Mouse (Mus musculus) MEL (cell line): ENCODE data around the gene Fam219a. TPM values are rescaled to one million over a fixed set of nuclear protein-coding genes. Genes with fewer than 3 reads are reported as not detected.
A peak's percentile ranks its signal among the peaks of the same experiment; 100 is the strongest.

Experiments used
- DNase-seq: peaks from one replicate; pipeline ENCODE4 v3.0.0; 2011; ENCODE audit warnings: low read depth, low spot score
- H3K27ac ChIP-seq: 2 replicates; pipeline ENCODE4 v1.5.1; 2012; ENCODE audit warnings: low read depth, mild to moderate bottlenecking, control low read depth, low read length, moderate library complexity; ENCODE audit not compliant: control insufficient read depth
- H3K27me3 ChIP-seq, 2 experiments: fragments of 150-350 bp in 1 of 2; sonication (generic) in 1 of 2; 2 replicates each; pipeline ENCODE4 v1.6.1; 2012; ENCODE audit warnings: low read length in 2 of 2, mild to moderate bottlenecking in 2 of 2, improper control_type of control experiment in 1 of 2, moderate library complexity in 1 of 2; ENCODE audit not compliant: insufficient read depth in 2 of 2, control insufficient read depth in 1 of 2
- H3K36me3 ChIP-seq, 2 experiments: 2 replicates each; pipeline ENCODE4 v1.6.1; 2012 to 2014; ENCODE audit warnings: low read length in 2 of 2, improper control_type of control experiment in 1 of 2, inconsistent platforms in 1 of 2, mild to moderate bottlenecking in 1 of 2; ENCODE audit not compliant: insufficient read depth in 2 of 2, control insufficient read depth in 1 of 2
- H3K4me1 ChIP-seq, 2 experiments: fragments of 150-350 bp in 1 of 2; sonication (generic) in 1 of 2; 2 replicates each; pipeline ENCODE4 v1.6.1; 2012; ENCODE audit warnings: low read length in 2 of 2, improper control_type of control experiment in 1 of 2, mild to moderate bottlenecking in 1 of 2; ENCODE audit not compliant: insufficient read depth in 2 of 2, control insufficient read depth in 1 of 2
- H3K4me3 ChIP-seq, 2 experiments: fragments of 150-350 bp in 1 of 2; sonication (generic) in 1 of 2; 2 replicates each; pipeline ENCODE4 v1.5.1; 2012; ENCODE audit warnings: low read depth in 2 of 2, low read length in 2 of 2, mild to moderate bottlenecking in 2 of 2, moderate library complexity in 2 of 2, control low read depth in 1 of 2, improper control_type of control experiment in 1 of 2; ENCODE audit not compliant: control insufficient read depth in 1 of 2, insufficient read depth in 1 of 2
- H3K79me2 ChIP-seq: 2 replicates; pipeline ENCODE4 v1.6.1; 2012; ENCODE audit warnings: mild to moderate bottlenecking, low read length, moderate library complexity; ENCODE audit not compliant: control insufficient read depth, poor library complexity, insufficient read depth
- H3K9ac ChIP-seq: 2 replicates; pipeline ENCODE4 v1.6.1; 2012; ENCODE audit warnings: low read depth, mild to moderate bottlenecking, control low read depth, low read length, moderate library complexity; ENCODE audit not compliant: control insufficient read depth, poor library complexity, severe bottlenecking
- H3K9me3 ChIP-seq: fragments of 150-350 bp; sonication (generic); replicated peaks from 2 replicates; pipeline ENCODE4 v1.6.1; 2012; ENCODE audit warnings: mild to moderate bottlenecking, low read length, improper control_type of control experiment, moderate library complexity; ENCODE audit not compliant: insufficient read depth
- BHLHE40 ChIP-seq: IDR thresholded peaks from 2 replicates; pipeline ENCODE4 v1.6.1; 2012; ENCODE audit warnings: low read depth, mild to moderate bottlenecking, inconsistent platforms, low read length, improper control_type of control experiment, borderline replicate concordance
- CHD1 ChIP-seq: IDR thresholded peaks from 2 replicates; pipeline ENCODE4 v1.6.1; 2012; ENCODE audit warnings: low read depth, mild to moderate bottlenecking, inconsistent platforms, low read length, improper control_type of control experiment
- CHD2 ChIP-seq: IDR thresholded peaks from 2 replicates; pipeline ENCODE4 v1.6.1; 2011; ENCODE audit warnings: low read length, improper control_type of control experiment
- CTCF ChIP-seq, 3 experiments: IDR thresholded peaks in 2 of 3; conservative IDR thresholded peaks in 1 of 3; 2 replicates each; pipeline ENCODE4 v1.5.1; 2011 to 2012; ENCODE audit warnings: low read length in 3 of 3, low read depth in 2 of 3, mild to moderate bottlenecking in 2 of 3, improper control_type of control experiment in 1 of 3, inconsistent platforms in 1 of 3, mixed read lengths in 1 of 3, moderate library complexity in 1 of 3; ENCODE audit not compliant: control insufficient read depth in 1 of 3, insufficient read depth in 1 of 3, poor library complexity in 1 of 3, severe bottlenecking in 1 of 3
- E2F4 ChIP-seq: IDR thresholded peaks from 2 replicates; pipeline ENCODE4 v1.6.1; 2011; ENCODE audit warnings: low read depth, low read length, improper control_type of control experiment, borderline replicate concordance
- EP300 ChIP-seq, 2 experiments: IDR thresholded peaks; 2 replicates each; pipeline ENCODE4 v1.6.1; 2011; ENCODE audit warnings: improper control_type of control experiment in 2 of 2, low read length in 2 of 2, low read depth in 1 of 2, mild to moderate bottlenecking in 1 of 2
- ETS1 ChIP-seq: IDR thresholded peaks from 2 replicates; pipeline ENCODE4 v1.6.1; 2012; ENCODE audit warnings: low read depth, mild to moderate bottlenecking, inconsistent platforms, low read length, improper control_type of control experiment, moderate library complexity
- GABPA ChIP-seq: IDR thresholded peaks from 2 replicates; pipeline ENCODE4 v1.6.1; 2012; ENCODE audit warnings: low read depth, mild to moderate bottlenecking, inconsistent platforms, low read length, improper control_type of control experiment, moderate library complexity
- KAT2A ChIP-seq: conservative IDR thresholded peaks from 2 replicates; pipeline ENCODE4 v1.6.1; 2012; ENCODE audit warnings: low read depth, low read length, improper control_type of control experiment, inconsistent platforms
- MAZ ChIP-seq: IDR thresholded peaks from 2 replicates; pipeline ENCODE4 v1.6.1; 2012; ENCODE audit warnings: low read depth, mild to moderate bottlenecking, inconsistent platforms, low read length, improper control_type of control experiment
- MXI1 ChIP-seq: IDR thresholded peaks from 2 replicates; pipeline ENCODE4 v1.6.1; 2011; ENCODE audit warnings: mild to moderate bottlenecking, low read depth, low read length, improper control_type of control experiment
- MYB ChIP-seq: IDR thresholded peaks from 2 replicates; pipeline ENCODE4 v1.6.1; 2011; ENCODE audit warnings: mild to moderate bottlenecking, low read depth, low read length, improper control_type of control experiment
- MYC ChIP-seq: IDR thresholded peaks from 2 replicates; pipeline ENCODE4 v1.6.1; 2011; ENCODE audit warnings: low read depth, mild to moderate bottlenecking, low read length, improper control_type of control experiment, moderate library complexity
- POLR2AphosphoS2 ChIP-seq: IDR thresholded peaks from 2 replicates; pipeline ENCODE4 v1.6.1; 2011; ENCODE audit warnings: low read length, improper control_type of control experiment
- POLR2AphosphoS5 ChIP-seq: IDR thresholded peaks from 2 replicates; pipeline ENCODE4 v1.6.1; 2012; ENCODE audit warnings: low read depth, borderline replicate concordance, mild to moderate bottlenecking, inconsistent platforms, low read length, moderate library complexity, mixed read lengths
- RAD21 ChIP-seq: IDR thresholded peaks from 2 replicates; pipeline ENCODE4 v1.6.1; 2011; ENCODE audit warnings: mild to moderate bottlenecking, low read depth, low read length, improper control_type of control experiment
- RCOR1 ChIP-seq: IDR thresholded peaks from 2 replicates; pipeline ENCODE4 v1.6.1; 2012; ENCODE audit warnings: low read depth, mild to moderate bottlenecking, inconsistent platforms, low read length, improper control_type of control experiment
- SIN3A ChIP-seq: IDR thresholded peaks from 2 replicates; pipeline ENCODE4 v1.6.1; 2012; ENCODE audit warnings: low read length, improper control_type of control experiment, inconsistent platforms
- SMC3 ChIP-seq: IDR thresholded peaks from 2 replicates; pipeline ENCODE4 v1.6.1; 2011; ENCODE audit warnings: low read depth, low read length, improper control_type of control experiment
- TAL1 ChIP-seq: IDR thresholded peaks from 2 replicates; pipeline ENCODE4 v1.6.1; 2012; ENCODE audit warnings: mild to moderate bottlenecking, inconsistent platforms, low read length, moderate library complexity, mixed read lengths
- UBTF ChIP-seq: IDR thresholded peaks from 2 replicates; pipeline ENCODE4 v1.6.1; 2012; ENCODE audit warnings: low read depth, mild to moderate bottlenecking, inconsistent platforms, low read length, improper control_type of control experiment, moderate library complexity, borderline replicate concordance; ENCODE audit not compliant: insufficient read depth
- ZC3H11A ChIP-seq: IDR thresholded peaks from 2 replicates; pipeline ENCODE4 v1.6.1; 2012; ENCODE audit warnings: low read depth, mild to moderate bottlenecking, inconsistent platforms, low read length, improper control_type of control experiment
- ZKSCAN1 ChIP-seq: IDR thresholded peaks from 2 replicates; pipeline ENCODE4 v1.6.1; 2012; ENCODE audit warnings: low read depth, mild to moderate bottlenecking, inconsistent platforms, low read length, improper control_type of control experiment, moderate library complexity
- polyA plus RNA-seq, 2 experiments: library from polyadenylated mRNA; stranded (reverse) in 1 of 2; unstranded in 1 of 2; fragments of >175 nt in 1 of 2; fragments of >200 nt in 1 of 2; gene quantifications; 2 replicates each; pipeline versions ENCODE4 v1.2.1 to v1.2.4; 2012; ENCODE audit warnings: low replicate concordance in 2 of 2, low read depth in 1 of 2; ENCODE audit not compliant: insufficient read length in 2 of 2, insufficient read depth in 1 of 2, missing spikeins in 1 of 2
- total RNA-seq: library from RNA; depleted of rRNA; stranded (reverse); fragments of 300-350 nt; gene quantifications from 2 replicates; pipeline ENCODE4 v1.2.3, GENCODE M21; 2012

Fam219a gene
- total and polyA plus RNA-seq, 3 experiments, result 0.85 to 3.8 TPM; not detected in 1

DNA sequence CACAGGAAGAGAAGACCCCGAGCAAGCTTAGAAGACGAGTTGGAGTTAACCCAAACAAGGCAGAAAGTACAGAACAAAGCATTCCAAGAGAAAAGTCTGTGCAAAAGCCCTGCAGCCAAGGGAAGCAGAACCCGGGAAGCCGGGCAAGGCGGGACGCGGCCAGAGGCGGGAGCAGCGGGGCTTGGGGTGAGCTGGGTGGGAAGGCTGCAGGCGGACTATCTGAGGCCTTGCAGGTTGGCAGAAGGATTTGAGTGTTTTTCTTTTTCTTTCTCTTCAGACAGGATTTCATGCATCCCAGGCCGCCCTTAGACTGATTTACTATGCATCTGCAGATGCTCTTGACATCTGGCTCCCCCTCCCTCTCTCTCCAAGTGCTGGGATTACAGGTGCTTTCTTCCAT, 16.2 kb downstream of the Fam219a start:
- H3K36me3 ChIP-seq, result no peaks in the 10 kb centered on the region
- no peak overlapping the region for H3K4me3 ChIP-seq
- no peaks in the 10 kb centered on the region for H3K27me3 ChIP-seq
- no peaks in the 10 kb centered on the region for H3K4me1 ChIP-seq
- DNase-seq, result no peak
- no peak overlapping the region for H3K27ac ChIP-seq
- H3K9me3 ChIP-seq, result no peaks in the 10 kb centered on the region
- H3K79me2 ChIP-seq, result no peaks in the 10 kb centered on the region
- H3K9ac ChIP-seq, result no peak overlapping the region
- TF ChIP-seq RAD21 (no peak), GABPA (no peak), MYB (no peak), RCOR1 (no peak)

GRCm38 (mm10) chr4:41552529-41552928, 16.8 kb downstream of the Fam219a start:
- H3K27me3 ChIP-seq, result no peaks in the 10 kb centered on the region
- TF ChIP-seq EP300 (IDR thresholded peaks at IDR 0.05; ENCODE audit: low read depth in 1 of 2, low read length in 2 of 2), result no peak
- peak; percentile 72 to 81 (median 75) for TF ChIP-seq CTCF (IDR thresholded peaks at IDR 0.05 in 2 of 3, conservative IDR thresholded peaks at IDR 0.05 in 1 of 3; ENCODE audit: control insufficient read depth in 1 of 3, insufficient read depth in 1 of 3, low read depth in 2 of 3, low read length in 3 of 3, poor library complexity in 1 of 3, severe bottlenecking in 1 of 3)
- peak; percentile 80 for TF ChIP-seq RAD21
- TF ChIP-seq MYC, result no peak
- no peak for TF ChIP-seq CHD2
- no peak for TF ChIP-seq SIN3A
- TF ChIP-seq ZC3H11A, result peak; percentile 48; the same call in 1 of the 2 replicates
- no peak for TF ChIP-seq POLR2AphosphoS5
- TF ChIP-seq ETS1, result no peak
- TF ChIP-seq MXI1, result no peak
- no peak for TF ChIP-seq TAL1
- TF ChIP-seq POLR2AphosphoS2, result no peak
- TF ChIP-seq SMC3, result peak; percentile 68
- TF ChIP-seq UBTF, result no peak
- TF ChIP-seq, all 39 proteins: peak for 4
- H3K9ac ChIP-seq, result no peak overlapping the region
- H3K79me2 ChIP-seq, result no peaks in the 10 kb centered on the region
- H3K36me3 ChIP-seq, result no peaks in the 10 kb centered on the region
- H3K27ac ChIP-seq, result no peak overlapping the region
- no peaks in the 10 kb centered on the region for H3K4me1 ChIP-seq
- peak; percentile 67 for DNase-seq
- H3K9me3 ChIP-seq, result no peaks in the 10 kb centered on the region
- H3K4me3 ChIP-seq, result no peak overlapping the region

DNA sequence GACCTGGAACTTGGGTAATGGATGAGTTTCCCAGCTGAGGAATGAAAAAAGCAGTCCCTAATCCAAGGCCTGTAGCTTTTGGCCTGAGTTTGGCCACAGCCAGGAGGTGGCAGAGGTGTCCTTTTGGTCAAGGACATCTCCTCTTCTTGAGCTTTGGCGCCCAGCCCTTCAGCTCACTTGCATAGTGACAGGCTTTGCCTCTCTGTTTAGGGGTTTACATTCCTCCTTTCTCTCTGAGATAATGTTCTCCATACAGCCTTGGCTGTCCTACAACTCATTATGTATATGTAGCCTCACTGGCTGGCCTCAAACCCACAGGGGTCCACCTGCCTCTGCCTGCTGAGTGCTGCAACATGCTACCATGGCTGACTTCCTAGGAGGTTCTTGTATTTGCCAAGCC, 22.3 kb downstream of the Fam219a start:
- TF ChIP-seq KAT2A (no peak), E2F4 (no peak), UBTF (no peak), MYB (no peak), BHLHE40 (no peak), CHD1 (no peak), ZC3H11A (no peak), ZKSCAN1 (no peak), POLR2AphosphoS5 (no peak), TAL1 (no peak), MAZ (no peak), EP300 (IDR thresholded peaks at IDR 0.05; ENCODE audit: low read depth in 1 of 2, low read length in 2 of 2) (no peak), MYC (no peak)
- H3K27me3 ChIP-seq, result no peaks in the 10 kb centered on the region
- no peaks in the 10 kb centered on the region for H3K79me2 ChIP-seq
- no peaks in the 10 kb centered on the region for H3K36me3 ChIP-seq
- peaks cover 0 to 6% of the 10 kb centered on the region in 2 experiments; a peak in 2 of 4 replicates for H3K4me1 ChIP-seq
- DNase-seq, result no peak
- H3K9ac ChIP-seq, result no peak overlapping the region
- H3K27ac ChIP-seq, result no peak overlapping the region
- H3K9me3 ChIP-seq, result no peaks in the 10 kb centered on the region
- H3K4me3 ChIP-seq, result no peak overlapping the region
